Mouse (Mus musculus): ENCODE measurements around the gene Hils1. TPM values are rescaled to one million over a fixed set of nuclear protein-coding genes. Genes with fewer than 3 reads are reported as not detected.

Gene Hils1
- total and polyA plus RNA-seq, 2 experiments from 2014 or later = not detected

DNA sequence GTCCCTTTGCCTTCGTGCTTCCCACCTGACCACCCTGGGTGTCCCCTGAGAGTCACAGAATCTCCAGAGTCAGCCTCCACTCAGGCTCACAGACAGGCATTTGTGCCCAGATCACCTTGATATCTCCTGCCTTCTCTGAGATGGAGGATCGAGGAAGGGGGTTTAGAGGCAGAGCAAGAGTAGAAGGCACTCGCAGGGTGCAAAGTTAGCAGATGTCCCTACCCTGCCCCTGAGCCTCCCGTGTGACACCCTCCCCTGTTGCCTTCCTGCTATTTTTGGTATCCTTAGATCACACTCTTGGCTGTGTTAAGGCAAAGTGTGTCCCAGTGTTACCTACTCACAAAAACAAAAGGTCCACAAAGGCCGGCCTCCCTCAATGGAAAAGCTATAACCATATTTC, 8.8 kb downstream of the Hils1 start, which contains the start of gene Sgca:
Gene Sgca (minus strand): TSS at position 129 of the 400 bp plus-strand sequence.
- Histone ChIP-seq H3K4me2 (ENCODE audit: low read depth) (no peak within 1 kb of the TSS), H3K27ac (ENCODE audit: low read depth, low read length) (no peak within 1 kb of the TSS), H3K36me3 (ENCODE audit: insufficient read depth) (no peaks in the 10 kb centered on the region), H3K9me3 (ENCODE audit: low read length) (no peaks in the 10 kb centered on the region), H3K27me3 (ENCODE audit: insufficient read depth, low read length) (no peaks in the 10 kb centered on the region), H3K4me3 (ENCODE audit: low read depth, low read length) (no peak within 1 kb of the TSS), H3K4me1 (ENCODE audit: insufficient read depth) (peaks cover 16% of the 10 kb centered on the region), H3K9ac (no peak within 1 kb of the TSS)
- 80% methylated on average over 5 of the region's 5 CpGs for WGBS
- no peak for ATAC-seq
- no peak for DNase-seq
- TF ChIP-seq CTCF (IDR thresholded peaks at IDR 0.05; ENCODE audit: low read depth) = no peak

DNA sequence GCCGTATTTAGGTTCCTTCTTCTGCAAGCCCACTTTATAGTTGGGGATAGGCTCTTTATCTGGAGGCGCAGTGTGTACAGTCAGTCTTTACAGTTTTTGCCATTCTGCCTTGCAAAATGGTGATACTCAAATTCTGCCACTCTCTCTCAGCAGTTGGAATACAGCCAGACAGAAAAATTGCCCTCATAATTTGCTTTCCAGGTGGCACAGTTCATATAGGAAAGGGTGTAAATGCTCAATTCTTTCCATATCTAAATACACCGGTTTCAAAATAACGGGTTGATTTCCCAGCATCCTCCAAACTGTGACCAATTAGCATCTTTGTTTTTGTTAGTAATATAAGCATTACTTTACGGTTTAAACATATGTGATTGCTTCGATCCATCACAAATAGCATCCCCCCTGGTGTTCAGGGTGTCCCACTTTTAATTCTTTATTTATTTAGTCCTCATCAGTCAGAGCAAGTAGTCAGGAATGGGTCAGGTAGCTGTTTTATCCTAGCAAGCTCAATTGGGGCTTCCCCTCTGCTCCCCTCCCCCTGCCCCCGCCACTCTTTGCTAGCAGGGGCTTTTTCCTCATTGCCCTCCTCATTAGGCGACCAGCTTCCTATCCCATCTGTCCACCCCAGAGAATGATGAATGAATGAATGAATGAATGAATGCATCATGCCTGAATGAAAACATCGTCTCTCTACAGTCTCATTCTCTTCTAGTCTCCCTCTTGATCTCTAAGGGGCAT, 11.0 kb downstream of the Hils1 start:
- H3K27ac ChIP-seq (ENCODE audit: low read depth, low read length) = peak overlapping the region; percentile 96
- ATAC-seq = peak; percentile 61
- peak overlapping the region; percentile 31 for H3K4me3 ChIP-seq (ENCODE audit: low read depth, low read length)
- no peaks in the 10 kb centered on the region for H3K27me3 ChIP-seq (ENCODE audit: insufficient read depth, low read length)
- TF ChIP-seq CTCF (IDR thresholded peaks at IDR 0.05; ENCODE audit: low read depth) = no peak
- WGBS = 20% methylated on average over 9 of the region's 9 CpGs
- peak; percentile 65 for DNase-seq
- peaks cover 16% of the 10 kb centered on the region for H3K4me1 ChIP-seq (ENCODE audit: insufficient read depth)
- no peaks in the 10 kb centered on the region for H3K36me3 ChIP-seq (ENCODE audit: insufficient read depth)
- no peaks in the 10 kb centered on the region for H3K9me3 ChIP-seq (ENCODE audit: low read length)
- H3K4me2 ChIP-seq (ENCODE audit: low read depth) = peak overlapping the region; percentile 50
- peak overlapping the region; percentile 69 for H3K9ac ChIP-seq

DNA sequence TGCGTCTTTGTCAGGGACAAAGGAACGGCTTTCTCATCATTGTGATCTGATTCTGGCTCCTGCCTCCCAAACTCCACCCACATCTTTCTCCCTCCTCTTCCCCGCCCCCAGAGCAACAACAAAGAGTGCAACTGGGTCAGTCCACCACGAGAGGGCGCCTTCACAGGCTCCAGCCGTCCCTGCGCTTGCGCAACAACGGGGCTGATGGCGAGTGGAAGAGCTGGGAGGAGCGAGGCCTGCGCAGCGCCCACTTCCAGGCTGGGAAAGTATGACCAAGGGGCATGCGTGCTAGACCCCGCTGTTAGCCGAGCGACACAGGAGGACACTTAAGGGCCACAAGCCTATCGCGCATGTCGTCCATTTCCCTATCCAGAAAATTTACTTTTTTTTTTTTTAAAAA, 11.6 kb downstream of the Hils1 start:
- under 1% methylated on average over 20 of the region's 20 CpGs for WGBS
- peak; percentile 99 for TF ChIP-seq CTCF (IDR thresholded peaks at IDR 0.05; ENCODE audit: low read depth)
- Histone ChIP-seq H3K9me3 (ENCODE audit: low read length) (no peaks in the 10 kb centered on the region), H3K27me3 (ENCODE audit: insufficient read depth, low read length) (no peaks in the 10 kb centered on the region), H3K4me2 (ENCODE audit: low read depth) (peak overlapping the region; percentile 50), H3K4me1 (ENCODE audit: insufficient read depth) (peaks cover 16% of the 10 kb centered on the region), H3K9ac (peak overlapping the region; percentile 69), H3K36me3 (ENCODE audit: insufficient read depth) (no peaks in the 10 kb centered on the region), H3K27ac (ENCODE audit: low read depth, low read length) (peak overlapping the region; percentile 96), H3K4me3 (ENCODE audit: low read depth, low read length) (peak overlapping the region; percentile 31)
- ATAC-seq (peak; percentile 96), DNase-seq (peak; percentile 99)

DNA sequence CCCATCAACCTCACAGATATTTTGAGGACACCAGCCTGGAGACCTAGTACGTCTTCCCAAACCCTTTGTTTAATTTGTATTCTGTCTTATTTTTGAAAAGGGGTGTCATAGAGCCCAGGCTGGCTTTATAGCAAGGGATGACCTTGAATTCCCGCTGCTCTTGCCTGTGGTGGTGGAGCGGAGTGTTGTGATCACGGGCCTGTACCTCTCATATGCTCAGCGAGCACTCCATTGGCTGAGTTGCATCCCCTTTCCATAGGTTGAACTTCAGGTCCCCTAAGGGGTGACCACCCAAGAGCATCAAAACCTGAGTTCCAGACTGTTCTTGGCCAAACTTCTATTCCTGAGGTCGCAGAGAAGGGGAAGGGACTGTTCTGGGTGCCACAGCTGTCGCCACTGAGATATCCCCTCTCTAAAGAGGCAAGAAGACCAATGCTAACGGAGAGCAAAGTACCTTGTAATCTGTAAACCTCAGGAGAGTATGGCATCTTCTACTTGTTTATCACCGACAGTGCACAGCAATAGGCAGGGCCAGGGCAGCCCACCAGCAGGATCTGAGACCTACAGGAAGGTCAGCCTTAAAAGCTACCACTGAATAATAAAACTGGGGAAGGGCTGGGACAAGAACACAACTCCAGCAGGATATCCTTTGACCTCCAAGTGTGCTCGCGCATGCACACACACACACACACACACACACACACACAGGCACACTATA, 12.2 kb downstream of the Hils1 start:
- peak overlapping the region; percentile 31 for H3K4me3 ChIP-seq (ENCODE audit: low read depth, low read length)

DNA sequence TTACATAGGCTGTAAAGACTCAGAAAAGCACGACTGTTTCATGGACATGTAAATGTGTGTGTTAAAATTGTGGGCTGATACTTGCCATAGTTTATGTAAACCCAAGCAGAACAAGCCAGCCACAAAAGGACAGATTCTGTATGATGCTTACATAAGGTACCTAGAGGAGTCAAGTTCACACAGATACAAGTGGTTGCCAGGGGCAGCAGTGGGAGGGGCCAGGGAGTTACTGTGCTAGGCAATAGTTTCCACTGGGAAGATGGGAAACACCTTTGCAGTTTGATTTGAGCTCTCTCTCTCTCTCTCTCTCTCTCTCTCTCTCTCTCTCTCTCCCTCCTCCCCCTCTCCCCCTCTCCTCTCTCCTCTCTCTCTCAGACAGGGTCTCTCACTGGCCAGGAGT, 17.7 kb downstream of the Hils1 start:
- Histone ChIP-seq H3K4me3 (ENCODE audit: low read depth, low read length) (no peak overlapping the region), H3K36me3 (ENCODE audit: insufficient read depth) (no peaks in the 10 kb centered on the region), H3K4me1 (ENCODE audit: insufficient read depth) (peaks cover 12% of the 10 kb centered on the region), H3K27ac (ENCODE audit: low read depth, low read length) (no peak overlapping the region), H3K4me2 (ENCODE audit: low read depth) (no peak overlapping the region), H3K9ac (no peak overlapping the region), H3K27me3 (ENCODE audit: insufficient read depth, low read length) (no peaks in the 10 kb centered on the region), H3K9me3 (ENCODE audit: low read length) (no peaks in the 10 kb centered on the region)
- TF ChIP-seq CTCF (IDR thresholded peaks at IDR 0.05; ENCODE audit: low read depth) = no peak
- no peak for ATAC-seq
- 59% methylated on average over 1 of the region's 1 CpGs for WGBS
- no peak for DNase-seq

More for the DNA sequence above, 12.2 kb downstream of the Hils1 start:
- H3K27me3 ChIP-seq (ENCODE audit: insufficient read depth, low read length) = no peaks in the 10 kb centered on the region
- 76% methylated on average over 11 of the region's 11 CpGs for WGBS
- H3K27ac ChIP-seq (ENCODE audit: low read depth, low read length) = peak overlapping the region; percentile 42
- H3K4me1 ChIP-seq (ENCODE audit: insufficient read depth) = peaks cover 16% of the 10 kb centered on the region
- ATAC-seq (no peak), DNase-seq (no peak)
- TF ChIP-seq CTCF (IDR thresholded peaks at IDR 0.05; ENCODE audit: low read depth) = no peak
- peak overlapping the region; percentile 44 for H3K9ac ChIP-seq
- peak overlapping the region; percentile 50 for H3K4me2 ChIP-seq (ENCODE audit: low read depth)
- H3K9me3 ChIP-seq (ENCODE audit: low read length) = no peaks in the 10 kb centered on the region
- H3K36me3 ChIP-seq (ENCODE audit: insufficient read depth) = no peaks in the 10 kb centered on the region

DNA sequence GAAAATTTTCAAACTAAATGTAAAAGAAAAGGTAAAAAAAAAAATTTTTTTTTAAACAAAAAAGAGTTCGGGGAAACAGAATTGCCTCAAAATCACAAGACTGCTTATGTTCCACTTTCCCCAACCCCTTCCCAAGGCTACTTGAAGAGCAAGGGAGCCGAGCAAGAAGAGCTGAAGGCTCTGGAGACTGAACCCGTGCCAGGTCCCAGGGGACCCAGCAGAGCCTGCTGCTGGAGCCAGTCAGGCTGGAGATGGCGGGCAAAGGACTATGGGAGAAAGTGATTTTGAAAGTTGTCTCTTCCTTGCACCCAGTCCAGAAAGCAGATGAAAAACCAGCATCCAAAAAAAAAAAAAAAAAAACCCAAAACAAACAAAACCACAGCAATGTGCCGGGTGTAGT, 18.4 kb downstream of the Hils1 start:
- 75% methylated on average over 5 of the region's 5 CpGs for WGBS
- ATAC-seq = no peak

DNA sequence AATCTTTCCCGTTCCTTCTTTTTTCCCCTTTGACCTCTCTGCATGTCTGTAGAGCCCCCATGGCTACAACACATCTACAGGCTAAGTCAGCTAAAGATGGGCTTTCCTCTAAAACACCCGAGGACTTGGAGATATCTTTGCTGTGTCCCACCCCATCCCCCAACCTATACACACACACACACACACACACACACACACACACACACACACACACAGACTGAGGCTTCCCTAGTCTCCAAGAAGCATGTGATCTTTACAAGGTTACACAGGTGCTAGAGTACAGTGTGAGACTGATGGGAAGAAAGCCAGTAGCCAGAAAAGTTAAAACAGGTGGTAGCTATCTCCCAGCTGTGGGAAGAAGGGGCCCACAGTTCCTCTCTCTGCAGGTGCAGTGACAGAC, 19.0 kb downstream of the Hils1 start:
- TF ChIP-seq CTCF (IDR thresholded peaks at IDR 0.05; ENCODE audit: low read depth) = no peak
- Histone ChIP-seq H3K4me3 (ENCODE audit: low read depth, low read length) (no peak overlapping the region), H3K4me2 (ENCODE audit: low read depth) (no peak overlapping the region), H3K9ac (no peak overlapping the region), H3K4me1 (ENCODE audit: insufficient read depth) (peaks cover 17% of the 10 kb centered on the region), H3K36me3 (ENCODE audit: insufficient read depth) (no peaks in the 10 kb centered on the region), H3K27me3 (ENCODE audit: insufficient read depth, low read length) (no peaks in the 10 kb centered on the region), H3K27ac (ENCODE audit: low read depth, low read length) (no peak overlapping the region), H3K9me3 (ENCODE audit: low read length) (no peaks in the 10 kb centered on the region)
- WGBS = 75% methylated on average over 2 of the region's 2 CpGs
- DNase-seq (no peak), ATAC-seq (no peak)

More for the DNA sequence above, 18.4 kb downstream of the Hils1 start:
- Histone ChIP-seq H3K4me3 (ENCODE audit: low read depth, low read length) (no peak overlapping the region), H3K9ac (no peak overlapping the region), H3K4me1 (ENCODE audit: insufficient read depth) (peaks cover 17% of the 10 kb centered on the region), H3K4me2 (ENCODE audit: low read depth) (no peak overlapping the region), H3K9me3 (ENCODE audit: low read length) (no peaks in the 10 kb centered on the region), H3K27me3 (ENCODE audit: insufficient read depth, low read length) (no peaks in the 10 kb centered on the region), H3K27ac (ENCODE audit: low read depth, low read length) (no peak overlapping the region), H3K36me3 (ENCODE audit: insufficient read depth) (no peaks in the 10 kb centered on the region)
- no peak for DNase-seq
- no peak for TF ChIP-seq CTCF (IDR thresholded peaks at IDR 0.05; ENCODE audit: low read depth)
